Mouse (Mus musculus) midbrain, postnatal 0 days (tissue): ENCODE results near the gene 2900026A02Rik. TPM values are rescaled to one million over a fixed set of nuclear protein-coding genes. Genes with fewer than 3 reads are reported as not detected.

Experiments used
- ATAC-seq: fragments of 200-750 bp; cut with Nextera tagmentation; 2 replicates; pipeline ENCODE4 v1.8.0; 2017; ENCODE audit warnings: moderate number of reproducible peaks, mild to moderate bottlenecking, moderate TSS enrichment, moderate library complexity; ENCODE audit not compliant: low FRiP score
- DNase-seq: peaks from one replicate; pipeline ENCODE4 v3.0.0-alpha.2; 2015; ENCODE audit warnings: low spot score
- H3K27ac ChIP-seq: fragments of 300-500 bp; sonication (generic); 2 replicates; pipeline ENCODE4 v1.5.1; 2014; ENCODE audit warnings: low read depth, mild to moderate bottlenecking, low read length, mixed read lengths
- H3K27me3 ChIP-seq: fragments of 300-500 bp; sonication (generic); 2 replicates; pipeline ENCODE4 v1.6.1; 2014; ENCODE audit warnings: low read length, control low read depth, mixed read lengths; ENCODE audit not compliant: insufficient read depth
- H3K36me3 ChIP-seq: fragments of 300-500 bp; sonication (generic); 2 replicates; pipeline ENCODE4 v1.6.1; 2014; ENCODE audit warnings: low read length, control low read depth, mixed read lengths; ENCODE audit not compliant: insufficient read depth
- H3K4me1 ChIP-seq: fragments of 300-500 bp; sonication (generic); 2 replicates; pipeline ENCODE4 v1.6.1; 2014; ENCODE audit warnings: mild to moderate bottlenecking, control low read depth, antibody characterized with exemption, low read length, mixed read lengths; ENCODE audit not compliant: insufficient read depth
- H3K4me2 ChIP-seq: fragments of 300-500 bp; sonication (generic); 2 replicates; pipeline ENCODE4 v1.6.1; 2014; ENCODE audit warnings: low read depth, mild to moderate bottlenecking, low read length, mixed read lengths; ENCODE audit not compliant: poor library complexity, severe bottlenecking
- H3K4me3 ChIP-seq: fragments of 300-500 bp; sonication (generic); 2 replicates; pipeline ENCODE4 v1.5.1; 2014; ENCODE audit warnings: low read depth, mild to moderate bottlenecking, low read length, moderate library complexity
- H3K9ac ChIP-seq: fragments of 300-500 bp; sonication (generic); replicated peaks from 2 replicates; pipeline ENCODE4 v1.6.1; 2014; ENCODE audit warnings: mild to moderate bottlenecking, low read length, moderate library complexity, mixed read lengths; ENCODE audit not compliant: poor library complexity, severe bottlenecking
- H3K9me3 ChIP-seq: fragments of 300-500 bp; sonication (generic); 2 replicates; pipeline ENCODE4 v1.6.1; 2016; ENCODE audit warnings: low read length, control low read depth
- CTCF ChIP-seq: IDR thresholded peaks from 2 replicates; pipeline ENCODE4 v1.5.1; 2016; ENCODE audit warnings: antibody characterized with exemption, mild to moderate bottlenecking
- WGBS: fragments of 180-500 bp; shearing (Covaris S2); extraction: QIAGEN DNeasy Blood & Tissue Kit; methylation state at CpG from one replicate; pipeline ENCODE4 v1.1.7; 2014; 5-methylcytosine and 5-hydroxymethylcytosine counted together
- polyA plus RNA-seq: library from polyadenylated mRNA; unstranded; fragments of >200 nt; fragmentation: Nextera tagmentation; extraction: Ambion mirVana; gene quantifications from 2 replicates; pipeline ENCODE4 v1.2.1, GENCODE M21; 2015
- total RNA-seq: library from RNA; depleted of rRNA; stranded (reverse); fragments of >200 nt; gene quantifications from 2 replicates; pipeline ENCODE4 v1.2.3, GENCODE M21; 2014; rRNA removed

Gene 2900026A02Rik
- 11.7 and 11.8 TPM in 2 replicates for total RNA-seq
- 3.3 and 3.8 TPM in 2 replicates for polyA plus RNA-seq

GRCm38 (mm10) chr5:113221147-113221865, at the start of gene 2900026A02Rik:
2900026A02Rik (minus strand) TSS chr5:113221236.
- ATAC-seq (peak; percentile 67), DNase-seq (peak; percentile 80)
- Histone ChIP-seq H3K4me3 (peak within 1 kb of the TSS; percentile 67), H3K27me3 (no peaks in the 10 kb centered on the region), H3K36me3 (no peaks in the 10 kb centered on the region), H3K4me1 (no peaks in the 10 kb centered on the region; the same call in none of the 2 replicates), H3K27ac (0 out of 2 replicates have a peak within 1 kb of the TSS, but pooled peaks have one; percentile 43), H3K9ac (peak within 1 kb of the TSS; percentile 54), H3K9me3 (no peaks in the 10 kb centered on the region), H3K4me2 (peak within 1 kb of the TSS; percentile 99)
- 10% methylated on average over 48 of the region's 62 CpGs for WGBS
- TF ChIP-seq CTCF: peak; percentile 78

- ATAC-seq: no peak
- Histone ChIP-seq H3K27ac (0 out of 2 replicates have a peak overlapping the region, but pooled peaks have one; percentile 38), H3K4me2 (no peak overlapping the region), H3K9ac (no peak overlapping the region), H3K9me3 (no peaks in the 10 kb centered on the region), H3K4me3 (no peak overlapping the region), H3K27me3 (no peaks in the 10 kb centered on the region), H3K4me1 (no peaks in the 10 kb centered on the region), H3K36me3 (peaks cover 40% of the 10 kb centered on the region)
- peak; percentile 71 for TF ChIP-seq CTCF
- DNase-seq: peak; percentile 30
- whole genome bisulfite sequencing: 64% methylated on average over 3 of the region's 3 CpGs
Observed at GRCm38 (mm10) chr5:113270043-113270442, 49.0 kb upstream of the 2900026A02Rik start.

GRCm38 (mm10) chr5:113268246-113268645, 47.2 kb upstream of the 2900026A02Rik start:
- no peak for DNase-seq
- Histone ChIP-seq H3K4me1 (no peaks in the 10 kb centered on the region), H3K27ac (no peak overlapping the region), H3K27me3 (no peaks in the 10 kb centered on the region), H3K36me3 (peaks cover 41% of the 10 kb centered on the region), H3K9ac (no peak overlapping the region), H3K9me3 (no peaks in the 10 kb centered on the region), H3K4me2 (no peak overlapping the region), H3K4me3 (no peak overlapping the region)
- no peak; the same call in 1 of the 2 replicates for ATAC-seq
- TF ChIP-seq CTCF: no peak

GRCm38 (mm10) chr5:113265637-113266036, 44.6 kb upstream of the 2900026A02Rik start:
- Histone ChIP-seq H3K9me3 (no peaks in the 10 kb centered on the region), H3K4me2 (no peak overlapping the region), H3K4me3 (no peak overlapping the region), H3K4me1 (no peaks in the 10 kb centered on the region), H3K27me3 (no peaks in the 10 kb centered on the region), H3K36me3 (peaks cover 46% of the 10 kb centered on the region), H3K27ac (no peak overlapping the region), H3K9ac (no peak overlapping the region)
- WGBS: 93% methylated on average over 8 of the region's 8 CpGs
- ATAC-seq (no peak), DNase-seq (no peak)
- TF ChIP-seq CTCF: no peak

GRCm38 (mm10) chr5:113250806-113251205, 29.8 kb upstream of the 2900026A02Rik start:
- Histone ChIP-seq H3K9ac (no peak overlapping the region), H3K4me3 (no peak overlapping the region), H3K27ac (no peak overlapping the region), H3K27me3 (no peaks in the 10 kb centered on the region), H3K9me3 (no peaks in the 10 kb centered on the region), H3K4me1 (no peaks in the 10 kb centered on the region), H3K4me2 (no peak overlapping the region), H3K36me3 (peaks cover 61% of the 10 kb centered on the region)
- WGBS: 96% methylated on average over 11 of the region's 11 CpGs
- DNase-seq (no peak), ATAC-seq (no peak)
- TF ChIP-seq CTCF: no peak

- Histone ChIP-seq H3K4me3 (no peak overlapping the region), H3K4me2 (no peak overlapping the region), H3K4me1 (no peaks in the 10 kb centered on the region), H3K27me3 (no peaks in the 10 kb centered on the region), H3K27ac (no peak overlapping the region), H3K9ac (no peak overlapping the region), H3K9me3 (no peaks in the 10 kb centered on the region), H3K36me3 (peaks cover 57% of the 10 kb centered on the region)
- ATAC-seq (no peak), DNase-seq (no peak)
- 91% methylated on average over 8 of the region's 8 CpGs for WGBS
- no peak for TF ChIP-seq CTCF
Observed at GRCm38 (mm10) chr5:113249263-113249930, 28.4 kb upstream of the 2900026A02Rik start.
